Mouse (Mus musculus): ENCODE measurements around the gene Pdcl3. TPM values are rescaled to one million over a fixed set of nuclear protein-coding genes. Genes with fewer than 3 reads are reported as not detected.

Pdcl3 gene
- total and polyA plus RNA-seq, 2 experiments from 2014 or later = 58.4 to 159 TPM

GRCm38 (mm10) chr1:39046689-39047088, 61.3 kb downstream of the Pdcl3 start:
- Histone ChIP-seq H3K27me3 (ENCODE audit: insufficient read depth, low read length) (no peaks in the 10 kb centered on the region), H3K4me3 (ENCODE audit: low read depth, low read length) (no peak overlapping the region), H3K9me3 (ENCODE audit: low read length) (no peaks in the 10 kb centered on the region), H3K36me3 (ENCODE audit: insufficient read depth) (no peaks in the 10 kb centered on the region), H3K9ac (no peak overlapping the region), H3K4me2 (ENCODE audit: low read depth) (no peak overlapping the region), H3K27ac (ENCODE audit: low read depth, low read length) (no peak overlapping the region), H3K4me1 (ENCODE audit: insufficient read depth) (no peaks in the 10 kb centered on the region)
- no peak; the same call in 1 of the 2 replicates for ATAC-seq
- no peak for TF ChIP-seq CTCF (IDR thresholded peaks at IDR 0.05; ENCODE audit: low read depth)
- no peak for DNase-seq
- WGBS = 12% methylated on average over 7 of the region's 7 CpGs

Other genes with a start within 250 kb of the Pdcl3 start
- gene Lonrf2, start 148.9 kb upstream of the Pdcl3 start, total RNA-seq (2014; rRNA removed) = 103 and 143 TPM in 2 replicates
- 13.8 and 21.9 TPM in 2 replicates for gene Lonrf2, start 148.9 kb upstream of the Pdcl3 start, polyA plus RNA-seq (2015; fragmentation: Nextera tagmentation; extraction: Ambion mirVana)
- gene Chst10, start 87.4 kb upstream of the Pdcl3 start, total RNA-seq (2014; rRNA removed) = 79.3 and 85.2 TPM in 2 replicates
- 60.1 and 71.7 TPM in 2 replicates for gene Chst10, start 87.4 kb upstream of the Pdcl3 start, polyA plus RNA-seq (2015; fragmentation: Nextera tagmentation; extraction: Ambion mirVana)
- 0.15 and 1.3 TPM in 2 replicates for gene Nms, start 46.5 kb upstream of the Pdcl3 start, total RNA-seq (2014; rRNA removed)
- gene Nms, start 46.5 kb upstream of the Pdcl3 start, polyA plus RNA-seq (2015; fragmentation: Nextera tagmentation; extraction: Ambion mirVana) = 0.38 and 0.85 TPM in 2 replicates
- 4.6 and 13.1 TPM in 2 replicates for gene Npas2, start 208.1 kb downstream of the Pdcl3 start, total RNA-seq (2014; rRNA removed)
- 3.0 and 3.3 TPM in 2 replicates for gene Npas2, start 208.1 kb downstream of the Pdcl3 start, polyA plus RNA-seq (2015; fragmentation: Nextera tagmentation; extraction: Ambion mirVana)